Mouse (Mus musculus) intestine, embryonic 14.5 days (tissue): ENCODE measurements around the gene Btbd18. TPM values are rescaled to one million over a fixed set of nuclear protein-coding genes. Genes with fewer than 3 reads are reported as not detected.

Experiments used
- ATAC-seq: fragments of 200-750 bp; cut with Nextera tagmentation; replicated peaks from 2 replicates; pipeline ENCODE4 v1.8.0; 2017; ENCODE audit warnings: low read depth, moderate number of reproducible peaks, moderate TSS enrichment, moderate library complexity; ENCODE audit not compliant: low FRiP score, low TSS enrichment
- DNase-seq: peaks from one replicate; pipeline ENCODE4 v3.0.0-alpha.2; 2018; ENCODE audit warnings: low spot score
- H3K27ac ChIP-seq: fragments of 300-500 bp; sonication (generic); 2 replicates; pipeline ENCODE4 v1.5.1; 2014; ENCODE audit warnings: low read depth, mild to moderate bottlenecking, control low read depth
- H3K27me3 ChIP-seq: fragments of 300-500 bp; sonication (generic); replicated peaks from 2 replicates; pipeline ENCODE4 v1.6.1; 2014; ENCODE audit warnings: low read length, control low read depth; ENCODE audit not compliant: control insufficient read depth, insufficient read depth
- H3K36me3 ChIP-seq: fragments of 300-500 bp; sonication (generic); 2 replicates; pipeline ENCODE4 v1.6.1; 2014; ENCODE audit warnings: low read length, control low read depth; ENCODE audit not compliant: control insufficient read depth, insufficient read depth
- H3K4me1 ChIP-seq: fragments of 300-500 bp; sonication (generic); replicated peaks from 2 replicates; pipeline ENCODE4 v1.6.1; 2014; ENCODE audit warnings: low read length, control low read depth, mixed read lengths; ENCODE audit not compliant: control insufficient read depth, insufficient read depth
- H3K4me2 ChIP-seq: fragments of 300-500 bp; sonication (generic); 2 replicates; pipeline ENCODE4 v1.6.1; 2014; ENCODE audit warnings: low read length
- H3K4me3 ChIP-seq: fragments of 300-500 bp; sonication (generic); 2 replicates; pipeline ENCODE4 v1.5.1; 2014; ENCODE audit warnings: low read depth, low read length, control low read depth, mixed read lengths
- H3K9ac ChIP-seq: fragments of 300-500 bp; sonication (generic); 2 replicates; pipeline ENCODE4 v1.6.1; 2014; ENCODE audit warnings: mild to moderate bottlenecking, low read length
- H3K9me3 ChIP-seq: fragments of 300-500 bp; sonication (generic); 2 replicates; pipeline ENCODE4 v1.6.1; 2016; ENCODE audit warnings: low read length, control low read depth; ENCODE audit not compliant: control insufficient read depth
- WGBS: fragments of 180-500 bp; shearing (Covaris S2); extraction: QIAGEN DNeasy Blood & Tissue Kit; methylation state at CpG from one replicate; pipeline ENCODE4 v1.1.7; 2014; 5-methylcytosine and 5-hydroxymethylcytosine counted together
- polyA plus RNA-seq: library from polyadenylated mRNA; unstranded; fragments of >200 nt; fragmentation: Nextera tagmentation; extraction: Ambion mirVana; gene quantifications from 2 replicates; pipeline ENCODE4 v1.2.1, GENCODE M21; 2014

The Btbd18 gene
- polyA plus RNA-seq, 1 experiment from 2014 or later = 0.34 TPM

- no peak for DNase-seq
- peak overlapping the region; percentile 58 for H3K4me2 ChIP-seq
- ATAC-seq = no peak
- peak overlapping the region; percentile 69 for H3K9ac ChIP-seq
- peak overlapping the region; percentile 88 for H3K4me3 ChIP-seq
- peak overlapping the region; percentile 90; the same call in 1 of the 2 replicates for H3K27ac ChIP-seq
- no peaks in the 10 kb centered on the region for H3K9me3 ChIP-seq
- H3K4me1 ChIP-seq = peaks cover 8% of the 10 kb centered on the region
- 32% methylated on average over 9 of the region's 9 CpGs for WGBS
- H3K27me3 ChIP-seq = no peaks in the 10 kb centered on the region
- H3K36me3 ChIP-seq = no peaks in the 10 kb centered on the region
These were observed 57.8 kb downstream of the Btbd18 start for GRCm38 (mm10) chr2:84716423-84717355.

- WGBS = 92% methylated on average over 4 of the region's 4 CpGs
- Histone ChIP-seq H3K4me1 (peaks cover 8% of the 10 kb centered on the region), H3K36me3 (0 out of 2 replicates have a peak, but pooled peaks cover 4% of the 10 kb centered on the region)
These were observed 58.5 kb downstream of the Btbd18 start for GRCm38 (mm10) chr2:84717357-84717756.

More at GRCm38 (mm10) chr2:84717357-84717756, 58.5 kb downstream of the Btbd18 start:
- Histone ChIP-seq H3K27me3 (no peaks in the 10 kb centered on the region), H3K9me3 (no peaks in the 10 kb centered on the region), H3K4me2 (no peak overlapping the region), H3K9ac (no peak overlapping the region), H3K27ac (no peak overlapping the region), H3K4me3 (no peak overlapping the region)
- ATAC-seq (no peak), DNase-seq (no peak)

Other genes starting within 250 kb of the Btbd18 start
- gene Calcrl, start 233.7 kb upstream of the Btbd18 start, polyA plus RNA-seq = 34.3 and 42.3 TPM in 2 replicates
- gene Tfpi, start 182.3 kb upstream of the Btbd18 start, polyA plus RNA-seq = 53.9 and 60.1 TPM in 2 replicates
- gene Ctnnd1, start 8.3 kb upstream of the Btbd18 start, polyA plus RNA-seq = 59.5 and 64.6 TPM in 2 replicates
- 309 and 329 TPM in 2 replicates for gene Selenoh, start 11.7 kb downstream of the Btbd18 start, polyA plus RNA-seq
- gene Gm28635, start 19.0 kb downstream of the Btbd18 start, polyA plus RNA-seq = not detected in 2 replicates
- gene Med19, start 19.3 kb downstream of the Btbd18 start, polyA plus RNA-seq = 39.5 and 40.6 TPM in 2 replicates
- 131 and 134 TPM in 2 replicates for gene Tmx2, start 20.1 kb downstream of the Btbd18 start, polyA plus RNA-seq
- 30.0 and 30.7 TPM in 2 replicates for gene Zdhhc5, start 56.1 kb downstream of the Btbd18 start, polyA plus RNA-seq
- 25.7 and 29.0 TPM in 2 replicates for gene Clp1, start 68.3 kb downstream of the Btbd18 start, polyA plus RNA-seq
- 6.9 and 8.8 TPM in 2 replicates for gene Ypel4, start 75.0 kb downstream of the Btbd18 start, polyA plus RNA-seq
- 4.6 and 5.3 TPM in 2 replicates for gene Gm19426, start 84.6 kb downstream of the Btbd18 start, polyA plus RNA-seq
- gene Serping1, start 116.4 kb downstream of the Btbd18 start, polyA plus RNA-seq = 60.9 and 73.4 TPM in 2 replicates
- 33.2 and 33.3 TPM in 2 replicates for gene Ube2l6, start 139.7 kb downstream of the Btbd18 start, polyA plus RNA-seq
- gene Smtnl1, start 163.6 kb downstream of the Btbd18 start, polyA plus RNA-seq = 0.27 TPM in 1 of 2 replicates, not detected in the other
- 73.7 and 75.5 TPM in 2 replicates for gene Timm10, start 167.9 kb downstream of the Btbd18 start, polyA plus RNA-seq
- gene Slc43a1, start 179.8 kb downstream of the Btbd18 start, polyA plus RNA-seq = 18.3 and 18.7 TPM in 2 replicates
- gene Rtn4rl2, start 227.6 kb downstream of the Btbd18 start, polyA plus RNA-seq = 0.99 and 1.9 TPM in 2 replicates